Mouse (Mus musculus) testis, adult 2 months (tissue): ENCODE data around the gene Trappc3l.

Experiments used
- CTCF ChIP-seq: fragments of 200-500 bp; IDR thresholded peaks from 2 replicates; pipeline ENCODE4 v1.5.1; 2012; ENCODE audit warnings: low read depth, mild to moderate bottlenecking, inconsistent platforms, low read length, moderate library complexity; ENCODE audit not compliant: control insufficient read depth, insufficient read depth, insufficient replicate concordance
- POLR2A ChIP-seq: fragments of 200-500 bp; IDR thresholded peaks from 2 replicates; pipeline ENCODE4 v1.6.1; 2012; ENCODE audit warnings: low read depth, mild to moderate bottlenecking, inconsistent platforms, low read length, moderate library complexity; ENCODE audit not compliant: control insufficient read depth

- no peak for TF ChIP-seq CTCF
- TF ChIP-seq POLR2A: no peak
Observed at GRCm38 (mm10) chr10:34096418-34096883, 59.1 kb downstream of the Trappc3l start, which contains the start of gene Calhm5.
